Mouse (Mus musculus) adrenal gland, adult 8-10 months (tissue): Measurements from ENCODE around the gene Gm28576. TPM values are rescaled to one million over a fixed set of nuclear protein-coding genes. Genes with fewer than 3 reads are reported as not detected.
"Not testable (repeated sequence)": the region's sequence is repeated elsewhere in the genome, so short reads cannot be mapped to it uniquely, and the experiment has no call there.

ENCODE experiments used
- DNase-seq: peaks from one replicate; pipeline ENCODE4 v3.0.0; 2022
- total RNA-seq, 4 experiments: library from RNA; stranded (reverse); gene quantifications; 2 replicates each; pipeline ENCODE4 v1.2.4; 2022

Gm28576 gene
- total RNA-seq: not detected

DNA sequence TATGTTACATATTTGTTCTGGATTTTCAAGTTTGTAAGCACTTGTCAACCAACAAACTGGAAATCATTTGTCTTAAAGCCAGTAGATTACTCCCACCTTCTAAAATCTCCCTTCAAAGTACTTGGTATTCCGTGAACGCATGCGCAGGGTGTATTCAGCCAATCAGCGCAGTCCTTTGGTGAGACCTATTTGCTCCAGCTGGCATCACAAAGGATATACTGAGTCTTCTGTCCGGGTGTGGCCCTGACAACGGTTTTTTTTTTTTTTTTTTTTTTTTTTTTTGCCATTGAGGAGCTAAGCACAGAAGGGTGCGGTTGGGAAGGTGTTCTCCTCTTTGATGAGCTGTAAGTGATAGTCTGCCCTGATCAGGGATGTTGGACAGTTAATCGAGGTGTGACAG, at the start of gene Gm28576:
Gm28576 (plus strand) TSS at position 301 of the 400 bp plus-strand sequence.
- DNase-seq: not testable (repeated sequence)

Other genes with a start within 250 kb of the Gm28576 start
- not detected for gene Gm20826, start 84.5 kb upstream of the Gm28576 start, total RNA-seq